Mouse (Mus musculus): Measurements from ENCODE around the gene Gm20683. TPM values are rescaled to one million over a fixed set of nuclear protein-coding genes. Genes with fewer than 3 reads are reported as not detected.

Gene Gm20683
- total and polyA plus RNA-seq, 2 experiments from 2014 or later, result 11.9 to 25.8 TPM

DNA sequence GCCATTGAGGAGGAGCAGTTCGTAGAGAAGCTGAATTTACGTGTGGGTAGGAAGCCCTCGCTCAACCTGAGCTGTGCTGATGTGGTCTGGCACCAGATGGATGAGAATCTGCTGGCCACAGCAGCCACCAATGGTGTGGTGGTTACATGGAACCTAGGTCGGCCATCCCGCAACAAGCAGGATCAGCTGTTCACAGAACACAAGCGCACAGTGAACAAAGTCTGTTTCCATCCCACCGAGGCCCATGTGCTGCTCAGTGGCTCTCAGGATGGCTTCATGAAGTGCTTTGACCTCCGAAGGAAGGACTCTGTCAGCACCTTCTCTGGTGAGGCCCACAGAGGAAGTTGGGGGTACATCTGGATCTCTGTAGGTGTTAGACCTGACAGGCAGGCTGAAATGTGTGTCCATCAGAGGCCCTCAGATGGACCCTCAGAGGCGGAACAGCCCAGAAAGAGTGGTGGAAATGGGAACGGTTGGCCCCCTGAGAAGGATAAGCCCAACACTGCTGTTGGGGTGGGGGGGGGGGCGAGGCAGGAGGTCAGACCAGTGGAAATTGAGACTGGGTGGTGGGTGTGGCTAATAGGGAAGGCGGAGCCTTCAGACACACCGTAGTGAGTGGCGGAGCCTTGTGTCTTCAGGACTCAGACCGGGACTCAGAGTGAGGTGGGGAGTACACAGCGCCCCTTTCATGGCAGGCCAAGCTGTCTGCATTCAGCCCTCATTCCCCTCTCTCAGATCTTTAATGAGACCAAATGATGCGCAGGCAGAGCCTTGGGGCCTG lies 17.0 kb downstream of the Gm20683 start:
- Histone ChIP-seq H3K27me3 (ENCODE audit: insufficient read depth, low read length) (no peaks in the 10 kb centered on the region), H3K4me2 (ENCODE audit: low read depth, low read length, poor library complexity, severe bottlenecking) (peak overlapping the region; percentile 97), H3K9ac (replicated peaks; ENCODE audit: low read length, poor library complexity, severe bottlenecking) (peak overlapping the region; percentile 78), H3K4me1 (ENCODE audit: insufficient read depth, low read length) (peaks cover 14% of the 10 kb centered on the region), H3K36me3 (ENCODE audit: insufficient read depth, low read length) (peaks cover 24% of the 10 kb centered on the region), H3K27ac (ENCODE audit: low read depth, low read length) (0 out of 2 replicates have a peak overlapping the region, but pooled peaks have one; percentile 77), H3K4me3 (ENCODE audit: low read depth, low read length) (peak overlapping the region; percentile 57), H3K9me3 (ENCODE audit: low read length) (no peaks in the 10 kb centered on the region)
- ATAC-seq (ENCODE audit: low FRiP score) (no peak), DNase-seq (ENCODE audit: low spot score) (no peak)
- no peak for TF ChIP-seq CTCF (IDR thresholded peaks at IDR 0.05)
- WGBS, result 78% methylated on average over 16 of the region's 17 CpGs

DNA sequence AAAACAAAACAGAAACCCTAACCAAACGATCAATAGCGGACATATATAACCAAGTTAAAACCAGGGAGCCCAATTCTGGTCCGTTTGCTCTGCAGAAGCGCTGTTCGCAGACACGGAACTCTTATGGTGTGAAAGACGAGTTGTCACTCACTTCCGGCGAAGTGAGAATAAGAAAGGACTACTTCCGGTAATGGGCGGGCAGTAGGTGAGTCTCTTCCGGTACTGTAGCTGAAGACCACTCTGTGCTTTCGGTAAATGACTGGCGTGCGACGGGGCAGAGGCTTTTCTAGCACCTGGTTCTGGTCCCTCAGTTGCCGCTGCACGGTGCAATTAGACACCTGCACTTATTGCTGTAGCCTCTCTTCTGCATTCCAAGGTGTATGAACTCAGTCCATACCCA lies 18.1 kb downstream of the Gm20683 start, which contains the start of gene Wdr24:
TSS of gene Wdr24 (plus strand) at position 176 of the 400 bp plus-strand sequence.
- ATAC-seq (ENCODE audit: low FRiP score), result peak; percentile 67
- WGBS, result under 1% methylated on average over 18 of the region's 18 CpGs
- peaks cover 29% of the 10 kb centered on the region for H3K36me3 ChIP-seq (ENCODE audit: insufficient read depth, low read length)

DNA sequence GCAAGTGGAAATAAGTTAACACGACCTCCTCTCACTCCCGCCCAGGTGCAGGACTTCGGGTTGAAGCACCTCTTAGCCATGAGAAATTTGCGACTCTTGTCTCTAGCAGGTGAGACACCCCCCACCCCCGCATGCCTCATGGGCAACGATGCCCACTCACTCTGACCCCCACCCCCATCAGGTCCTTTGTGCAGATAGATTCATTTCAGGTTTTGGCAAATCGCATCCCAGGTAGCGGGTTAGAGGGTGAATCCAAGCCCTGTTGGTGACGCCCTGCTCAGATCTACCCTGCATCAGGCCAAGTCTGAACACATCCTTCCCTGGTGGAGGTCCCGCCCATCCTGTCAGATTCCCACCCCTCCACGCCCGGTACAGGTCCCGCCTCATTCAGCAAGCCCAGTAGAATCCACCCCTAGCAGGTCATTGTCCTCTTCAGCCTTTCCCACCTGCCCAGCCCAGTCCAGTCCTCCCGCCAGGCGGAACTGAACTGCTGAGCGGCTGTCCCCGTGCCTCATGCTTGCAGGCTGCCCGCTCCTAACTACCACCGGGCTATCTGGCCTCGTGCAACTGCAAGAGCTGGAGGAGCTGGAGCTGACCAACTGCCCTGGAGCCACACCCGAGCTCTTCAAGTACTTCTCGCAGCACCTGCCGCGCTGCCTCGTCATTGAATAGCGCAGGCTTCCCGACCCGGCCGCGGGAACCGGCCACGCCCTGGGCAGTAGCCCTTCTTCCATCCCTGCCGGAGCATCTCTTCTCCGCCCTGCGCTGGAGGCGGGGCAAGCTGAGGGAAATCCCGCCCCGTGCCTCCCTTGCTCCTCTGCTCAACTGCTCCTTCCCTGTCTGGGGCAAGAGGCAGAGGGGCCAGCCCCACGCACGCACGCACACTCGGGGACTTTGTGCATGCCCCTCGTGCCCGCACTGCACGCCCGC lies 22.4 kb downstream of the Gm20683 start:
- H3K27ac ChIP-seq (ENCODE audit: low read depth, low read length), result no peak overlapping the region
- 12% methylated on average over 46 of the region's 46 CpGs for WGBS
- peaks cover 2% of the 10 kb centered on the region for H3K4me1 ChIP-seq (ENCODE audit: insufficient read depth, low read length)
- no peak overlapping the region for H3K4me3 ChIP-seq (ENCODE audit: low read depth, low read length)
- H3K27me3 ChIP-seq (ENCODE audit: insufficient read depth, low read length), result no peaks in the 10 kb centered on the region
- no peak overlapping the region for H3K4me2 ChIP-seq (ENCODE audit: low read depth, low read length, poor library complexity, severe bottlenecking)
- ATAC-seq (ENCODE audit: low FRiP score), result no peak
- peaks cover 37% of the 10 kb centered on the region for H3K36me3 ChIP-seq (ENCODE audit: insufficient read depth, low read length)
- H3K9me3 ChIP-seq (ENCODE audit: low read length), result no peaks in the 10 kb centered on the region
- no peak for DNase-seq (ENCODE audit: low spot score)
- no peak overlapping the region for H3K9ac ChIP-seq (replicated peaks; ENCODE audit: low read length, poor library complexity, severe bottlenecking)
- no peak for TF ChIP-seq CTCF (IDR thresholded peaks at IDR 0.05)

More for the DNA sequence above, 18.1 kb downstream of the Gm20683 start, which contains the start of gene Wdr24:
- Histone ChIP-seq H3K4me3 (ENCODE audit: low read depth, low read length) (peak within 1 kb of the TSS; percentile 57), H3K9ac (replicated peaks; ENCODE audit: low read length, poor library complexity, severe bottlenecking) (peak within 1 kb of the TSS; percentile 78), H3K9me3 (ENCODE audit: low read length) (no peaks in the 10 kb centered on the region), H3K4me1 (ENCODE audit: insufficient read depth, low read length) (peaks cover 13% of the 10 kb centered on the region), H3K4me2 (ENCODE audit: low read depth, low read length, poor library complexity, severe bottlenecking) (peak within 1 kb of the TSS; percentile 97), H3K27me3 (ENCODE audit: insufficient read depth, low read length) (no peaks in the 10 kb centered on the region), H3K27ac (ENCODE audit: low read depth, low read length) (peak within 1 kb of the TSS; percentile 77)
- no peak for TF ChIP-seq CTCF (IDR thresholded peaks at IDR 0.05)
- DNase-seq (ENCODE audit: low spot score), result peak; percentile 95

- no peak for TF ChIP-seq CTCF (IDR thresholded peaks at IDR 0.05)
- no peak for ATAC-seq (ENCODE audit: low FRiP score)
- Histone ChIP-seq H3K4me1 (ENCODE audit: insufficient read depth, low read length) (peaks cover 5% of the 10 kb centered on the region; the same call in 1 of the 2 replicates), H3K9me3 (ENCODE audit: low read length) (no peaks in the 10 kb centered on the region), H3K4me3 (ENCODE audit: low read depth, low read length) (no peak overlapping the region), H3K4me2 (ENCODE audit: low read depth, low read length, poor library complexity, severe bottlenecking) (no peak overlapping the region), H3K36me3 (ENCODE audit: insufficient read depth, low read length) (peaks cover 37% of the 10 kb centered on the region), H3K27ac (ENCODE audit: low read depth, low read length) (no peak overlapping the region), H3K27me3 (ENCODE audit: insufficient read depth, low read length) (no peaks in the 10 kb centered on the region), H3K9ac (replicated peaks; ENCODE audit: low read length, poor library complexity, severe bottlenecking) (no peak overlapping the region)
- WGBS, result 85% methylated on average over 11 of the region's 11 CpGs
- DNase-seq (ENCODE audit: low spot score), result no peak
These were observed 23.9 kb downstream of the Gm20683 start for GRCm38 (mm10) chr17:25817662-25818061.

GRCm38 (mm10) chr17:25813471-25813870 lies 28.1 kb downstream of the Gm20683 start:
- Histone ChIP-seq H3K27me3 (ENCODE audit: insufficient read depth, low read length) (no peaks in the 10 kb centered on the region), H3K9me3 (ENCODE audit: low read length) (no peaks in the 10 kb centered on the region), H3K27ac (ENCODE audit: low read depth, low read length) (no peak overlapping the region), H3K4me2 (ENCODE audit: low read depth, low read length, poor library complexity, severe bottlenecking) (peak overlapping the region; percentile 36), H3K9ac (replicated peaks; ENCODE audit: low read length, poor library complexity, severe bottlenecking) (peak overlapping the region; percentile 19; the same call in 1 of the 2 replicates), H3K4me3 (ENCODE audit: low read depth, low read length) (peak overlapping the region; percentile 18), H3K4me1 (ENCODE audit: insufficient read depth, low read length) (peaks cover 18% of the 10 kb centered on the region), H3K36me3 (ENCODE audit: insufficient read depth, low read length) (peaks cover 26% of the 10 kb centered on the region)
- DNase-seq (ENCODE audit: low spot score), result peak; percentile 79
- ATAC-seq (ENCODE audit: low FRiP score), result no peak
- TF ChIP-seq CTCF (IDR thresholded peaks at IDR 0.05), result peak; percentile 72
- WGBS, result 3% methylated on average over 20 of the region's 20 CpGs

Data from midbrain, postnatal 0 days (tissue).